Mouse (Mus musculus): ENCODE data around the gene Rnf216. TPM values are rescaled to one million over a fixed set of nuclear protein-coding genes. Genes with fewer than 3 reads are reported as not detected.

Rnf216 gene
- total RNA-seq, 2 experiments from 2014 or later, result 14.2 to 16.3 TPM

Small RNA genes within 50 kb of the gene (microRNA-seq; reads per million reads assigned to microRNA genes)
- 0 reads per million in 2 experiments for gene Gm44405

Other genes with a start within 250 kb of the Rnf216 start
- gene Fbxl18, start 217.6 kb downstream of the Rnf216 start, total RNA-seq (2021), result 1 to 10 TPM; 5.7 to 6.0 TPM
- 100 to 1,000 TPM; 427 to 440 TPM for gene Actb, start 206.2 kb downstream of the Rnf216 start, total RNA-seq (2021)
- gene Fscn1, start 152.7 kb downstream of the Rnf216 start, total RNA-seq (2021), result 10 to 100 TPM in 1 of 2 experiments, 1 to 10 TPM in 1; 9.8 to 12.0 TPM
- not detected for gene Olfr718-ps1, start 34.6 kb upstream of the Rnf216 start, total RNA-seq (2021)
- 1 to 10 TPM; 2.6 to 4.0 TPM for gene Rbak, start 67.8 kb upstream of the Rnf216 start, total RNA-seq (2021)
- gene Spdye4b, start 68.0 kb upstream of the Rnf216 start, total RNA-seq (2021), result not detected
- gene Spdye4a, start 113.9 kb upstream of the Rnf216 start, total RNA-seq (2021), result not detected
- gene Zfp12, start 122.2 kb upstream of the Rnf216 start, total RNA-seq (2021), result 1 to 10 TPM; 5.8 to 7.6 TPM
- gene Zfp316, start 157.0 kb upstream of the Rnf216 start, total RNA-seq (2021), result 1 to 10 TPM; 2.2 to 3.2 TPM
- gene Zfp853, start 180.6 kb upstream of the Rnf216 start, total RNA-seq (2021), result under 1 TPM; 0.08 to 0.12 TPM
- gene E130309D02Rik, start 202.4 kb upstream of the Rnf216 start, total RNA-seq (2021), result 10 to 100 TPM in 1 of 2 experiments, 1 to 10 TPM in 1; 8.9 to 10.3 TPM
- 10 to 100 TPM; 34.1 to 38.2 TPM for gene Zdhhc4, start 216.3 kb upstream of the Rnf216 start, total RNA-seq (2021)
- not detected for gene Grid2ip, start 244.3 kb upstream of the Rnf216 start, total RNA-seq (2021)

Data from gastrocnemius, postnatal 36 days (tissue).